Mouse (Mus musculus) kidney, adult 2 months (tissue): ENCODE results near the gene Slc16a6.

Experiments
- CTCF ChIP-seq: fragments of 200-500 bp; conservative IDR thresholded peaks from 2 replicates; pipeline ENCODE4 v1.5.1; 2011; ENCODE audit warnings: low read depth, mild to moderate bottlenecking, control low read depth, low read length, moderate library complexity, mixed read lengths; ENCODE audit not compliant: insufficient read depth, insufficient read length
- POLR2A ChIP-seq: fragments of 200-500 bp; IDR thresholded peaks from one replicate; pipeline ENCODE4 v1.6.1; 2011; ENCODE audit warnings: low read depth, low read length, control low read depth

GRCm38 (mm10) chr11:109512995-109513675 lies 39.7 kb upstream of the Slc16a6 start:
- no peak for TF ChIP-seq CTCF
- no peak for TF ChIP-seq POLR2A
